Mouse (Mus musculus) heart, postnatal 0 days (tissue): ENCODE results near the gene Dbx1. TPM values are rescaled to one million over a fixed set of nuclear protein-coding genes. Genes with fewer than 3 reads are reported as not detected.

Experiments
- ATAC-seq: fragments of 200-750 bp; cut with Nextera tagmentation; 2 replicates; pipeline ENCODE4 v1.8.0; 2017; ENCODE audit warnings: low read depth, moderate number of reproducible peaks, moderate library complexity; ENCODE audit not compliant: insufficient read depth
- DNase-seq: peaks from one replicate; pipeline ENCODE4 v3.0.0-alpha.2; 2016; ENCODE audit warnings: low spot score
- H3K27ac ChIP-seq: fragments of 300-500 bp; sonication (generic); 2 replicates; pipeline ENCODE4 v1.5.1; 2014; ENCODE audit warnings: low read depth, mild to moderate bottlenecking
- H3K27me3 ChIP-seq: fragments of 300-500 bp; sonication (generic); 2 replicates; pipeline ENCODE4 v1.6.1; 2014; ENCODE audit warnings: low read length, mixed read lengths; ENCODE audit not compliant: control insufficient read depth, insufficient read depth
- H3K36me3 ChIP-seq: fragments of 300-500 bp; sonication (generic); replicated peaks from 2 replicates; pipeline ENCODE4 v1.6.1; 2014; ENCODE audit warnings: low read length, mixed read lengths; ENCODE audit not compliant: control insufficient read depth, insufficient read depth
- H3K4me1 ChIP-seq: fragments of 300-500 bp; sonication (generic); 2 replicates; pipeline ENCODE4 v1.6.1; 2014; ENCODE audit warnings: antibody characterized with exemption; ENCODE audit not compliant: control insufficient read depth, insufficient read depth
- H3K4me2 ChIP-seq: fragments of 300-500 bp; sonication (generic); 2 replicates; pipeline ENCODE4 v1.6.1; 2014; ENCODE audit warnings: low read depth, mild to moderate bottlenecking, low read length, moderate library complexity
- H3K4me3 ChIP-seq: fragments of 300-500 bp; sonication (generic); 2 replicates; pipeline ENCODE4 v1.5.1; 2014; ENCODE audit warnings: low read depth, low read length
- H3K9ac ChIP-seq: fragments of 300-500 bp; sonication (generic); replicated peaks from 2 replicates; pipeline ENCODE4 v1.6.1; 2014; ENCODE audit warnings: low read depth, low read length, mixed read lengths
- H3K9me3 ChIP-seq: fragments of 300-500 bp; sonication (generic); replicated peaks from 2 replicates; pipeline ENCODE4 v1.6.1; 2016; ENCODE audit warnings: low read length; ENCODE audit not compliant: control insufficient read depth
- CTCF ChIP-seq: IDR thresholded peaks from 2 replicates; pipeline ENCODE4 v1.5.1; 2016; ENCODE audit warnings: antibody characterized with exemption, control low read depth, low read depth
- EP300 ChIP-seq: IDR thresholded peaks from 2 replicates; pipeline ENCODE4 v1.6.1; 2016; ENCODE audit warnings: antibody characterized with exemption, low read depth
- WGBS: fragments of 180-500 bp; shearing (Covaris S2); extraction: QIAGEN DNeasy Blood & Tissue Kit; methylation state at CpG from one replicate; pipeline ENCODE4 v1.1.7; 2014; 5-methylcytosine and 5-hydroxymethylcytosine counted together
- polyA plus RNA-seq: library from polyadenylated mRNA; unstranded; fragments of >200 nt; fragmentation: Nextera tagmentation; extraction: Ambion mirVana; gene quantifications from 2 replicates; pipeline ENCODE4 v1.2.1, GENCODE M21; 2015
- total RNA-seq: library from RNA; depleted of rRNA; stranded (reverse); fragments of >200 nt; gene quantifications from 2 replicates; pipeline ENCODE4 v1.2.3, GENCODE M21; 2014; ENCODE audit warnings: low replicate concordance

Dbx1 gene
- total and polyA plus RNA-seq, 2 experiments from 2014 or later: not detected

- H3K27me3 ChIP-seq: no peaks in the 10 kb centered on the region
- TF ChIP-seq CTCF: peak; percentile 91
- no peak for TF ChIP-seq EP300
- H3K9me3 ChIP-seq: no peaks in the 10 kb centered on the region
- H3K4me3 ChIP-seq: no peak overlapping the region
- no peak overlapping the region for H3K27ac ChIP-seq
- no peaks in the 10 kb centered on the region for H3K4me1 ChIP-seq
- 35% methylated on average over 13 of the region's 13 CpGs for WGBS
- DNase-seq: peak; percentile 78
- no peak overlapping the region for H3K9ac ChIP-seq
- no peak overlapping the region for H3K4me2 ChIP-seq
- peaks cover 64% of the 10 kb centered on the region for H3K36me3 ChIP-seq
- peak; percentile 44; the same call in 1 of the 2 replicates for ATAC-seq
Measured at GRCm38 (mm10) chr7:49601191-49601975, 35.3 kb downstream of the Dbx1 start.

GRCm38 (mm10) chr7:49599950-49600349, 36.7 kb downstream of the Dbx1 start:
- TF ChIP-seq EP300 (no peak), CTCF (no peak)
- Histone ChIP-seq H3K9me3 (no peaks in the 10 kb centered on the region), H3K36me3 (peaks cover 69% of the 10 kb centered on the region), H3K4me2 (no peak overlapping the region), H3K4me3 (no peak overlapping the region), H3K9ac (no peak overlapping the region), H3K27me3 (no peaks in the 10 kb centered on the region), H3K27ac (0 out of 2 replicates have a peak overlapping the region, but pooled peaks have one; percentile 8), H3K4me1 (no peaks in the 10 kb centered on the region)
- DNase-seq (no peak), ATAC-seq (no peak)
- 66% methylated on average over 3 of the region's 3 CpGs for WGBS

GRCm38 (mm10) chr7:49598225-49598624, 38.4 kb downstream of the Dbx1 start:
- Histone ChIP-seq H3K4me1 (no peaks in the 10 kb centered on the region), H3K4me3 (no peak overlapping the region), H3K27ac (no peak overlapping the region), H3K27me3 (no peaks in the 10 kb centered on the region), H3K36me3 (peaks cover 71% of the 10 kb centered on the region), H3K4me2 (no peak overlapping the region), H3K9me3 (no peaks in the 10 kb centered on the region), H3K9ac (no peak overlapping the region)
- no peak for DNase-seq
- no peak for ATAC-seq
- WGBS: 86% methylated on average over 13 of the region's 13 CpGs
- TF ChIP-seq EP300 (no peak), CTCF (no peak)

- peaks cover 71% of the 10 kb centered on the region for H3K36me3 ChIP-seq
Measured at GRCm38 (mm10) chr7:49597776-49598175, 38.9 kb downstream of the Dbx1 start.

GRCm38 (mm10) chr7:49589635-49590034, 47.0 kb downstream of the Dbx1 start:
- peaks cover 94% of the 10 kb centered on the region for H3K36me3 ChIP-seq
- H3K4me3 ChIP-seq: no peak overlapping the region
- ATAC-seq: no peak
- no peaks in the 10 kb centered on the region for H3K27me3 ChIP-seq
- DNase-seq: no peak
- H3K27ac ChIP-seq: no peak overlapping the region
- H3K4me1 ChIP-seq: no peaks in the 10 kb centered on the region
- no peaks in the 10 kb centered on the region for H3K9me3 ChIP-seq
- no peak overlapping the region for H3K4me2 ChIP-seq
- no peak for TF ChIP-seq EP300
- no peak for TF ChIP-seq CTCF
- H3K9ac ChIP-seq: no peak overlapping the region
- 93% methylated on average over 8 of the region's 8 CpGs for WGBS

More at GRCm38 (mm10) chr7:49597776-49598175, 38.9 kb downstream of the Dbx1 start:
- Histone ChIP-seq H3K27me3 (no peaks in the 10 kb centered on the region), H3K9ac (no peak overlapping the region), H3K9me3 (no peaks in the 10 kb centered on the region), H3K4me1 (no peaks in the 10 kb centered on the region), H3K4me3 (no peak overlapping the region), H3K27ac (no peak overlapping the region), H3K4me2 (no peak overlapping the region)
- WGBS: 56% methylated on average over 3 of the region's 3 CpGs
- TF ChIP-seq EP300 (no peak), CTCF (no peak)
- DNase-seq (no peak), ATAC-seq (no peak)

- Histone ChIP-seq H3K9me3 (no peaks in the 10 kb centered on the region), H3K36me3 (peaks cover 90% of the 10 kb centered on the region), H3K4me3 (no peak overlapping the region), H3K4me2 (no peak overlapping the region), H3K27me3 (no peaks in the 10 kb centered on the region), H3K4me1 (no peaks in the 10 kb centered on the region), H3K9ac (no peak overlapping the region), H3K27ac (no peak overlapping the region)
- DNase-seq (no peak), ATAC-seq (no peak)
- 77% methylated on average over 5 of the region's 5 CpGs for WGBS
- no peak for TF ChIP-seq CTCF
- no peak for TF ChIP-seq EP300
Measured at GRCm38 (mm10) chr7:49586530-49587120, 50.0 kb downstream of the Dbx1 start.
